Mouse (Mus musculus) ovary, postnatal 10 days (tissue): ENCODE measurements at regions not wholly inside any gene's neighbourhood (a gene's known extent, or its start where the extent isn't known, plus 50 kb on each side); places are given as distances from the start of the nearest gene placed in this dataset.
A peak's percentile ranks its signal among the peaks of the same experiment; 100 is the strongest.

ENCODE experiments used
- DNase-seq: peaks from one replicate; pipeline ENCODE4 v3.0.0; 2022; ENCODE audit warnings: low spot score

DNA sequence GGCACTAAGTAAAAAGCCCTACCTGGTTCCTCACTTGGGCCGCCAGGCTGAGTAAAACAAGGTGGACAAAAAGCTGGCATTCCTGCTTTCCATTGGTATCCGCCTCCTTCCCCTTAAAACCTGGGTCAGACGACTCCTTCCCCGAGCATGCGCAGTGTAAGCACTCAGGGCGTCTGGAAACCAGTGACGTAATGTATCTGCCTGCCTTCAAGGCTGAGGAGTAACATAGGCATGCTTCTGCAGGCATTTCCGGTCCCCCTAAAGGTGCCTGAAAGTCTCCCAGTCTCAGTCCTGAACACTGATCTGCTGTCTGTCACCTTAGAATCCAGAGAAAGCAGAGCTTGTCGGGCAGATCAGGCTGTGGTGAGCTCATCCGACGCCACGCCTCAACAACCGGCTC, 140.7 kb downstream of the Cd24a start:
- DNase-seq = no peak

DNA sequence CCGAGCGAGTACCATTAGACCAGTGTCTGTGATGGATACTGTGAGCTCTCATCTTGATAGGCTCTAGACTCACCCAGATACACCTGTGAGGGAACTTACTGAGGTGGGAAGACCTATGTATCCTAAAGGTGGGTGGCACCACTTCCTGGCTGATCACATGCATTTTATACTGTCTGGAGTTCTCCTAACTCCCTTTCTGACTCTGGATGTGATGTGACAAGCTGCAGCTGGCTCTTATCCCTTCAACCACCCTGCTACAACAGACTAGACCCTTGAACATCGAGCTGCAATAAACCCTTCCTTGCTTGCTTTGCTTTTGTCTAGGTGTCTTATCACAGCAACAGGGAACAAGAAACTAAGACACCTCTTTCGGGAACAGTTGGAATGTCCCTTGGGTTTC, 143.3 kb downstream of the Cd24a start:
- DNase-seq = no peak

DNA sequence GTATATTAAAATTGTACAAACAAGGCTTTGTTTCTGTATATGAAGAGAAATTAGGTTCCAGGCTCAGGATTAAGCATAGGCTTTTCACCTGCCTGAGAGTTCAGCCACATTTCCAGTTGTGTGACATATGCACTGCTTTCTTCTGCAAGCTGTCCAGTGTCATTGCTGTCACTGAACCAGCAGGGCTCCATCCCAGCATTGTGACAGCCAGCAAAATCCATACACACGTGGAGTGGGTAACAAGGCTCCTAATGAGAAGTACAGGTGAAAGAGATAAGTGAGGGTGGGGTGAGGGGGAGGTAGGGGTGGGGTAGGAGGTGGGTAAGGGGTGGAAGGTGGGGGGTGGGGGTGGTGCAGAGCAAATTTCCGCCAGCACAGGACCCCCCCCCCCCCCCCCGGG, 144.1 kb downstream of the Cd24a start:
- no peak for DNase-seq

DNA sequence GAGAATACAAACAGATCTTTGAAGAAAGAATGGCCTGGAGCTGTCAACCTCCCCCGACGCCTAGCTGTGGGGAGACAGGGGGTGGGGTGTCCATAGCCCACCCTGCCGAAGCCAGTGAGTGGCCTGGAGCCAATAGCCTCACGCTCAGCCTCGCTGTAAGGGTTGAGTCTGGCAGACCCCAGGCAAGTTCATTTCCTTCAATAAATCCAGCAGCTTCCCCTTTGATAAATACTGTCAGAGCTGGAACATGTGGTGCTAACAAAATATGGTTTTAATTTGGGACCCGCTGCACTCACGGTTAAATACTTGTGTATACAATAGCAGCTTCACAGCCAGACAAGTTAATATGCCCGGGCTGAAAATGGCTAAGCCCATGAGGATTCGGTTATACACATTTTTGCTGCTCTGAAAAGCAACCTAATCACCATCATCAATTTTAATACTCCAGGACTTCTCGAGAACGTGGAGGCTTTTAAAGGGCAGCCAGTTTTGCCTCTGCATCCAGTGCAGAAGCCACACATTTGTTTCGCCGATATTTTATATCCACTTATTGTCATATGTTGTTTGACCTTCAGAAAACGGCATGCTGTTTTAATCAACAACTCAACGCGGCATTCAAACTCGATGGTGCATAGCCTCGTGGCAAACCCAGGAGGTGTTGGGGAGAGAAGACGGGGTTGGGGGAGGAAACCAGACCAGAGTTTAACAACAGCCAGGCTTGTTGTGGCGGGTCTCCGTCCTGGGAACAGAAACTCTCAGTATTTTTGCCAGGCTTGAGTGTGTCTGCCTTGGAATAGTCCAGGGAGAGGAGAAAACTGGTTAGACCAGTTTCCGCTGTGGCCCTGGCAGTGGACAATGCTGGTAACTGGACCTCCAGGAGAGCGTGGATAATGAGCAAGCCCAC, 144.9 kb downstream of the Cd24a start:
- peak; percentile 18 for DNase-seq

DNA sequence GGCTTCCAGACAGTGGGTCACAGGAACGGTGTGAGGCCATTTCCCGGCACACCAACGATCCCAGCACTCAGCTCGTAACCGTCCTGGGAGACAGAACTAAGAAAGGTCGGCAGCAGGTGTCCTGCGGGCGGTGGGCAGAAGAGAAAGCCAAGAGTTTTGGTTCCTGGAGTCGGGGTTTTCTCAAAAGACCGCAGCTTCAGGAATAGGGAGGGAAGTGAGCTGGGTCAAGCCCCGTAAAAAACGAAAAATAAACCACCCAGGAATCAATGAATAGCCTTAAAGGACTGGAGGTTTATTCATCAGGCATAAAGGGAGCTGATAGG, 145.5 kb downstream of the Cd24a start:
- no peak for DNase-seq

DNA sequence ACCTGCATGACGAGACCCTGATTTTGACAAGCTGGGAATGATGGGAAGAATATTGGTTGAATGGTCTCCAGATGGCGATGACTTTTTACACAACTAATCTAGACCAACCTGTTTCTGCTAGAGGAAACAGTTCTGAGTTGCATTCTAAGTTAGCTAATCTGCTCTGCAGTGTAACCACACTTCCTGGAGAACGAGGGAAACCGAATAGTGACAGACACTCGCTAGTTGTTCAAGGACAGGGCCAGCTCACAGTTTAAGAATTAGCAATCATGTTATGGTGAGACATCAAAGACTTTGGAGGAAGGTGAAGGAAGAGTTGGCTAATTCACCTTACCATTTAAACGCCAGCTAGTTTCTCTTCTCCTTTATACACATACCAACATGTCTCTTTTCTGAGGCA, 149.7 kb downstream of the Cd24a start:
- no peak for DNase-seq

DNA sequence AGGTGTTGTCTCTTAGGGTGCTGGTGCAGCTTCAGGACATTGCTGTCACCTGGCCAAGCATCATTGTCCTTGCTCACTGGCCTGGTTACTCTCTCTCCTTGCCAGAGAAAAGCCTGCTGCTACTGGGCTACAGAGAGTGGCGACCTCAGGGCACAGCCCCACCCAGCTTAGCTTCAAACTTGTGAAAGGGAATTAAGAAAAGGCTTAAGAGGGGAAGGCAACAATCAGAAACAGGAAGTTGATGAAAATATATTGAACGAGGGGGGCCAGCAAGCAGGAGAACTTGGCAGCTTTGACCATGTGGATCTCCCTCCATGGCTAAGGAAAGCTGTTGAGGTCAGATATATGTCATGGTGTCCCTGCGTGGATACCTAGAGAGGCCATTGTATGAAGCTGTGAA, 151.1 kb downstream of the Cd24a start:
- DNase-seq = no peak

DNA sequence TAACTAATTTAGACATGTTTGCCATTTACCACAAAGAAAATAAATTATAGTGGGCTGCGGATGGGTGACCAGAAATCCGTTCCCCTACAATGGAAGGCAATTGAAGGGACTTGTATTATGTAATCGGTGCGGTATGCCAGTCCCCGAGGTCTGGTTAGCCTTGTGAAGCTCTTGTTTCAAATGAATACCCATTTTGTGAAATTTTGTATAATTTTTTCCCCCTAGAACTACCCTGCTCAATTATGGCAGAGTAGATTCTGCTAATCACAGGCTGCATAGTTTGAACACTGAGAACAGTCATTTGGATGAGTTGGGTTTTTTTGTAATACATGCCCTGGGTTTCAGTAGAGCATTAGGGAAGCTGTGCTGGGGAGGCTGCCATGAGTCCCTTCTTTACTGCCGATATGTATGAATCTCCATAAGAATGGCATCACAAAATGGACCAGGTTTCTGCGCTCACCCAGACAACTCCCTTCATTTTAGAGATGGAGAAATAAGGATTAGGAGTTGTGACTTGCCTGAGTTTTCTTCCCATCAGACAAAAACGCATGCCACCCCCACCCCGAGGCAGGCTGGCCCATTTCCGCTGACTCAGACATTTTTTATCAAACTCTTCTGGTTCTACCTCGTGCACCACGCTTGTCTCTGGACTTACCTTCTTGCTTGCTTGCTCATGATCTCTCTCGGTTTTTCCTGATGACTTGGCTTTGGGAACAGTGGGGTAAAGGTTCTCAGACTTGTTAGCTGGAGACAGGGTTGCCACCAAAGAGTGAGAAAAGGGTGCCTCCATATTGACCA, 155.7 kb downstream of the Cd24a start:
- DNase-seq = no peak

DNA sequence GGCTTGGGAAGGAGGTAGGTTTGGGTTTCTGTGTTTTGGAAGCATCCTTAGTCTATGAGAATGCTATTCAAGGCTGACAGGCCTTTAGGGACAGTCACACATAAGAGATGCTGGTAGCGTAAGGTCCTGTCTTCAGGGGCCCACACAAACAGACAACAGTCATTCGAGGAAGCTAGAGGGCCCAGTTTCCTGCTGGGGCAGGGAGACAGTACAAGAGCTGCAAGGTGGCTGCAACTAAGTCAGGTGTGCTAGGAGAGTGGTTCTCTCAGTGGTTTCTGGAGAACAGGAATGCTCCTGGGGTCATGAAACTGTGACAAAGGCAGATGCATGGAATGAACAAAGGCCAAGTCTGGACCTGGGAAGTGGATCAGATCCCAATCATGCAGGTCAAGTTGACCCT, 161.1 kb downstream of the Cd24a start:
- no peak for DNase-seq

DNA sequence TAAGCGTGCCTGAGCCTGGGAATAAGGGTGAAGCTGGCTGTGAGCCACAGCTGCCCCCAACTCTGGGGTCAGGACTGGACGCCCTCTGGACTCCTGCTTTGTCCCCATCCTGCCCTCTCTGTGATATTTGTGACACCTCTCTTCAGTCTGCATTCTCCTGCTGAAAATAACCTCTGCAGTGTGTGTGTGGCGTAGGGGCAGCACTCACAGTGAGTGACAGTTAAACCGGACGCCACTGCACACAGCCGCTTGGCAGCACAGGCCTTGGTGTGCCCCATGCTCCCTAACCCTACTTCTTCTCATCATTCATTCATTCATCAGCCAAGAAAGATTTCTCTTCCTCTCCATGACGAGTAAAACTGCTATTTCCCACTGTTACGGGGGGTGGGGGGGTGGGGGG, 161.6 kb downstream of the Cd24a start:
- no peak for DNase-seq

DNA sequence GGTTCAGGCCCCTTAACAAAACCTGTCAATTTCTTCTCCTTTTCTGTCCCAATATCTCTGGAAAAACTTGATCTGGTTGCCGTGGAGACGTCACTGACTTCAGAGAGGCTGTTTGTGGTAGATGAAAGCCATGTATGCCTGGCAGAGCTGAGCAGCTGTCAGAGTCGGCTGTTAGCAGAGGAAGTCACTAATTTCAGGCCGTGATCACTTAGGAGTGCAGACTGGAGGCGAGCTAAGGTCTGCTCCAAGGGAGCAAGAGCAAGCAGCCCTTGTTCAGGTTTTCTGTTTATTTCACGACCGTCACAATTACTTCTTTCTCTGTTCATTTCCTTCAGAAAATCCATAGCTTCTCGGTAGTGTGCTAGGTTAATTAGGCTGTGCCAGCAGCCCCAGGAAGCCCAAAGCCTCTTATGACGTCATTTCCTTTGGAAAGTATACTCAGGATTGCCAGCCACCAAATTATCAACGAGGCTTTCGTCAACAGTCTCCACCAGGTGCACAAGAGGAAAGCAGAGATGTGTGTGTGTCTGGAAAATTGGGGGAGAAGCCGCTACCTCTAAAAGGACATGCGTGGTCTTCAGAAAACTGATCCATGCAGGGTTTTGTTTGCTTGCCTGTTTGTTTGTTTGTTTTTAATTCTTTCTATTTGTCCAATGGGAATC, 161.2 kb downstream of the Qrsl1 start:
- no peak for DNase-seq

DNA sequence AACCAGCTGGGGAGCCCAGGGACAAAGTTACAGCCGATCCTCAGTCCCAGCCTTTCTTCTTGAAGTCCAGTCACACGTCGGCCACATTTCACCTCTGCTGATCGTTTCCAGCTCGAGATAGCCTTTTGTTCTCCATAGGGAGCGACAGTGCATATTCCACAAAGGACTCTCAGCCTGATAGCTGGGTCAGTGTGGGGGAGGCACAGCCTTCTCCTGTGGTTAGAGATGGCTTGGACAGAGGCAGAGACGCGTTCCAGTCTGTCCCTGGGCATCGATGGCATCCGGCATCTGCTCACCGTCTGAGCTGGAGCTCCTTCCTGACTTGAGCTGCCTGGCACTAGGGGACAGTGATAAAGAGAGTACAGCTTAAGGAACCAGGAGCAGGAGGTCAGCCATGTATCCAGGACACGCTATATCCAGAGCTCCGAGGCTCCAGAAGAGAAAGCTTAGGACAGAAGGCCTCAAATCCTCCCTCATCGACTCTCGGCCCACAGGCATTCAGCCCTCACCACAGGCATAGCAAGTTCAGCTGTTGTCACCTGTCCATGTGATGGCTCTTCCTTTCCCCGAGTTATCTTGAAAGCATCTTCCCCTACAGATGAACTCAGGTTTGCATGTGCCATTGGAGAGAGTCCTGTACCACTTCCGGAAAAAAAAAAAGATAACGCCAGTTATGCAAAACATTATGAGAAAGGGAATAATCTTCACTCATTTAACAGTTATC, 160.0 kb downstream of the Qrsl1 start:
- no peak for DNase-seq

DNA sequence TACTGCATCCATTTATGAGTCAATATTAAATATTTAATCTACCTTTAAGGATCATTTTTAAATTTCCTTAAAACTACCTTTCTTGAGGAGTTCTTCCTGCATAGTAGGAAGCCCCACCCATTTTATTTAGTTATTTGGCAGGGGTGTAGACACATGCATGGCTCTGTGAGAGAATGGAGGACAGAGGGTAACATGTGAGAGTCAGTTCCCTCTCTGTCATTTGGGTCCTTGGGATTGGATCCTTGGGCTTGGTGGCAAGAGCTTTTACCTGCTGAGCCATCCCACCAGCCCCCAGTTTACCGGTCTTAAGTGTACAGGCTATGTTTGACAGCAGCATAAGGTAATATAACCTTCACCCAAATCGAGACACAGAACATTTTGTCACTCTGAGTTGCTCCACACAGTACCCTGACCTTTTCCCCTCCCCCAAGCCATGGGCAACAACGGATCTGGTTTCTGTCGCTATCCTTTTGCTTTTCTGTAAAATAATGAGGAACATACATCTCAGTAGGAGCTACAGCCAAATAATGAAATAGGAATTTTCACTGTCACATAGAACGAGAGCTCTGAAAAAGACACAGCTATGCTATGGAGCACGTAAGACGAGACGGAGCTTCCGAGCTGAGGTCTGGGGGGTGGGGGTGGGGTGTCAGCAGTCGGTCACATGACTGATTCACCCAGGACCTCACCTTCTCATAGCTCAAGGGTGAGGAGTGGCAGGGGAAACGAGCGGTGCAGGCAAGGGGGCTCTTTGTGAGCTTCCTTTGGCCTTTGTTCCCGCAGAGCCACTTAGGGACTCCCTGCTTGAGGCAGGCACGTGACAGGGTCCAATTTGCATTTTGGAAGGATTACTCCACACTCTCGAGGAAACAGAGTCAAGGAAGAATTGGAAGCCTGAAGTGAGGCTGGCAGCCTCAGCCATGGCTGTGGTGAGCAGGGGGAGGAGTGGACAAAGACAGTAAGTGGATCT, 159.2 kb downstream of the Qrsl1 start:
- DNase-seq = no peak

DNA sequence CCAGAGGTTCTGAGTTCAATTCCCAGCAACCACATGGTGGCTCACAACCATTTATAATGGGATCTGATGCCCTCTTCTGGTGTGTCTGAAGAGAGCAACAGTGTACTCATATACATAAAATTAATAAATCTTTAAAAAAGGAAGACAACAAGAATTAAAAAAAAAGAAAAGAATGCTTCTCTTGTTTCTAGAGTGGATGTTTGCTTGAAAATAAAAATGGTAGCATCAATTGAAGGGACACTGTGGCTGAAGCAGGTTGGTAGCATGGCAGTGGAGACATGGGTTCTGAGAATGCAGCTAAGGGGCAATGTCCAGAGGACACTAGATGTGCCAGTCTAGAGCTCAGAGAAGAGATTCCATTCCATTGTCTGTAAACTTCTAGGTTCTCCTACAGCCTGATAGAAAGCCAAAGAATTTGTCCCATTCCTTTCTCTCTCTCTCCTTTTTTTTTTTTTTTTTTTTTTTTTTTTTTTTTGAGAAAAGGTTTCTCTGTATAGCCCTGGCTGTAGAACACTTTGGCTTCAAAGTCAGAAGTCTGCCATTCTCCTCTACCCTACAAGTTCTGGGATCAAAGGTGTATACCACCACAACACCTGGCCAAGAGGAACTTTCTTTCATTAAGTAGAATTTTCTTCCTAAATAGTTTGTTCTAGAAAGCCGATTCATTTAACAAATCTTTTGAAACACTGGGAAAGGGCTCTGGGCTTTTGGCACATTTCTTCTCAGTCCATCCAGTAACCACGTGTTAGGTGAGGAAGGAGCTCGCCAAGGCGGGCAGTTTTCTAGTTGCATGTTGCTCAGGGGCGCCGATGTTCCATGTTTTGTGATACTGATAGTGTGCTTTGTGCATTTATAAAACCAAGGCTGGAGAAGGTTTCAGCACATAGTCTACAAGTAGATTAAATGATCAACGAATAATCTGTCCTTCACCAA, 158.1 kb downstream of the Qrsl1 start:
- DNase-seq = no peak

DNA sequence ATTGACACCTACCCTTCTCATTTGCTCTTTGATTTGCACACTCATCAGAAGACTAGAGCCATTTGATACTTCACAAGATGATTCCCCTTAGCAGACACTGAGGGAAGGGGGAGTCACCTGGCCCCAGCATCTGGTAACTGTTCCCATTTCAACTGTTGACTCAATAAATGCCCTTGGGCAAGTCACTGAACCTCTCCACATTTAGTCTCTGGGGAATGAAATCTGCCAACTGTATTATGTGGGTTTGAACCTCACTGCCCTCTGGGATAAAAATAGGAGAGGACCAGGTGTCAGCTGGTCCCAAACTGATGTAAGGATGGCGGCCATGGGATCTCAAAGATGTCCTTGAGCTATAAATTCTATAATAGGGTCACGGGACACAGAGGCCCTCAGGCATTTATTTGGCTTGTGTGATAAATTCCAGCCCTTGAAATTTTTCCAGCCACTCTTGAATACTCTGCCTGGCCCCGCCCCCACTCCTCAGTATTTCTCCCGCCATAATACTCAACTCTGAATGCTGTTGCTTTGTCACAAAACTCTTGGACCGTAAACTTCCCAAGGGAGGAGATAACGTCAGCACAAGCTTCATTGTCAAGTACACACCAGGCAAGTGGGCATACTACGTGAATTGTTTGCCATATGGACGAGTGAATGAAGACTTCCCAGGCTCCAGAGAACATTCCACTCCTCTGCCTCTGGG, 155.5 kb downstream of the Qrsl1 start:
- no peak for DNase-seq

DNA sequence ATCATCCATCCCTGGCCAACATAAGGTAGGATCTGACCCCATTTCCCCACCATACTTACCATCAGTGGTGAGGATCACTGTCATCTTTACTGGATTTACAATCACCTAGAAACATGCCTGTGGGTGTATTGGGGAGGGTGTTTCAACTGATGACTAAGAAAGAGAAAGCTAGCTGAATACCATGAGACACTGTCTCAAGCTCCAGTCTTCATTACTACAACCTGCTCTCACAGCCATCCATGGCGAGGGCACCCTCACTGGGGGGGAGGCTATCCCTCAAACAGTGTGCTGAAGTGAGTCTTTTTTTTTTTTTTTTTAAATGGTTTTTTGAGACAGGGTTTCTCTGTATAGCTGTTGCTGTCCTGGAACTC, 154.9 kb downstream of the Qrsl1 start:
- no peak for DNase-seq

DNA sequence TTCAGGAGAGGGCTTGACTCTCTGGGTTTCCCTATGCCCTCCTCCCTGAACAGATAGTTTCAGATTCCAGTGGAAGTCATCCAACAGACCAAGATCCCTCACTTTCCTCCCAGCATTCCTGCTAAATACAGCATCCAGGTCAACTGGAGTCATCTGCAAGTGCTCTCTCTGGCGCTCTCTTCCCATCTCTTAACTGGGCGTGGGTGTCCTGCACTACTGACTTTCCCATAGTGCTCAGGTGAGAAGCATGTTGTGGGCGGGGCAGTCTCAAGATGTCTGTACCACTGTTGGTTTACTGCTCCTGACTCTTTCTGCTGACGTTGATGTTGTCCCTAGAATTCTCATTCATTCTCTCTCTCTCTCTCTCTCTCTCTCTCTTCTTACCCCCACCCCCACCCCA, 154.0 kb downstream of the Qrsl1 start:
- no peak for DNase-seq

DNA sequence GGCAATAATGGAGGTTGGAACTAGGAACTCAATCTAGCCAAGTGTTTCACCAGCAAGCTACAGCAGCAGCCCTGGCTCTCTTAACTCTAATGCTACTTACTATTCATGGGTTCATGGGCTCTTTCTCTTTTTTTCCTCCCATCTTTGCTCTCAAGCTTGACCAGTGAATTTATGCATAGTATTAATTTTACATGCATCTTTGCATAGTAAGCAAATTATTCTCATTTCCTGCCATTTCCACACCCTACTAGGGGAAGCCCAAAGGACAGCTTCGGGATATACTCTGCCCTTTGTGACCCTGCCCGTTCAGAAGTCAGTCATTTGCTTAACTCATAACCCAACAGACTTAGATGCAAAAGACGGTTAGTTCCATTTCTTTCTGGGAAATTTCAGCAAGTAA, 153.2 kb downstream of the Qrsl1 start:
- DNase-seq = no peak

DNA sequence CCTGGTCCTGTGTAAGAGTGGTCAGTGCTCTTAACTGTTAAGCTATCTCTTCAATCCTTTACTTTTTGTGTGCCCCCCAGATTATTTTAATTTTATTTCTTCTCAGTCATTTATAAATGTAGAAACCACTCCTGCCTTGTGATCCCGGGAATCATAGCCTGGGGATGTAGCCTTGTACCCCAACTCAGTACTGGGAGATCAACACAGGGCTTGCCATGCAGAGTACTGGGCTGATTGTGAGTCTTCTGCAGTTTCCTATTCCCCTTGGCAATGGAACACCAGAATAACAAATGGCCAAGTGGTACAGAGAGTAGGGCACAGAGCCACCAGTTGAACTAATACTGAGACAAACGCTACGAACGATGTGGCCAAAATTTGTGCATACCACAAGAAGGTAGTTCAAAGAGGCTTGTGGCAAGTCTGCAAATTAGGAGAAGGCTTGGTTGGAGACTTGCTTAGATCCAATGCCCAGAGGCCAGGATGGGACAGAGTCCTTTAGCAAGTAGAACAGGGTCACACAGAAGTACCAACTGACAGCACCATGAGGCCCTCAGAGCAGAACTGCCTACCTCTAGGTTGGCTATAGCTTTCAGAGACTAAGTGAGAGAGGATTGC, 151.9 kb downstream of the Qrsl1 start:
- DNase-seq = no peak
